Mouse (Mus musculus) olfactory bulb, adult 2 months (tissue): ENCODE data around the gene Tspan12.

Source experiments
- CTCF ChIP-seq: fragments of 200-500 bp; IDR thresholded peaks from 2 replicates; pipeline ENCODE4 v1.5.1; 2012; ENCODE audit warnings: low read depth, mild to moderate bottlenecking, low read length, moderate library complexity; ENCODE audit not compliant: insufficient read depth
- POLR2A ChIP-seq: fragments of 200-500 bp; IDR thresholded peaks from 2 replicates; pipeline ENCODE4 v1.6.1; 2012; ENCODE audit warnings: mild to moderate bottlenecking, low read depth, low read length, moderate library complexity; ENCODE audit not compliant: insufficient read depth

GRCm38 (mm10) chr6:21787757-21788156, 64.6 kb downstream of the Tspan12 start:
- TF ChIP-seq POLR2A (no peak), CTCF (no peak)
